In the genomic region with DNA sequence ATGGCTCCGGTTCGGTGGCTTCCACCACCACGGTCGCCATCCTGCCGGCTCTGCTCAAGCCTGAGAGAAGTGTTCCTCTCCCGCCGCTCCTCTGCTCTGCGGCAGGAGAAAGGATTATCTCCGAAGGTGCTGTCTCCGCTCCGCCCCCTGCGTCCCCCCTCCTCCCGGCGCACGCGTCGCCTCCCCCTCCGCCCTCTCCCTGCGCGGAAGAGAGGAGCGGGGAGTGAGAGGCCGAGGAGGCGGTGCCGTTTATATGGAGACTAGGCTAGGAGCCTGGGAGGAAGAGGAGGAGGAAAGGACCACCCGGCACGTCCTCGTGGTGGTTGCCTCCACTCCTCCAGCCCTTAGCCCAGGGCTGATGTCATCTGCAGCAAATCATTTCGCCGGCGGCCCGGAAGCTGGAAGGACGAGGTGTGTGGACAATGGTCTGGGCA, we compare ENCODE assay signal across 8 mouse cellular contexts. TPM values are rescaled to one million over a fixed set of nuclear protein-coding genes. Genes with fewer than 3 reads are reported as not detected.
DNase-seq lines count a peak whose midpoint lies in the region; ATAC-seq lines count a peak whose summit lies in the region.

A gene (minus strand): TSS at position 93 of the 434 bp plus-strand sequence.

- peak within 1 kb of the TSS; percentile 92 for H3K4me3 ChIP-seq in hindbrain, embryonic 12.5 days

- H3K4me2 ChIP-seq in hindbrain, embryonic 12.5 days (replicated peaks) = peak within 1 kb of the TSS; percentile 60

- no peaks in the 10 kb centered on the region for H3K36me3 ChIP-seq in hindbrain, embryonic 12.5 days

- peak; percentile 75 to 78 for DNase-seq in adrenal gland, adult 18-20 months (ENCODE audit: low spot score in 2 of 2)
- DNase-seq in cerebellum, postnatal 10 days = peak; percentile 91 to 95
- peak; percentile 60 to 71 for DNase-seq in frontal cortex, postnatal 25 days (ENCODE audit: low spot score in 2 of 2)
- peak; percentile 81 to 84 for DNase-seq in layer of hippocampus, postnatal 36 days
- peak; percentile 55 for DNase-seq in lung, postnatal 14 days
- DNase-seq in right cerebral cortex, adult 2 months (ENCODE audit: low spot score in 2 of 2) = peak; percentile 82 to 83

- H3K9me3 ChIP-seq in hindbrain, embryonic 12.5 days (replicated peaks) = no peaks in the 10 kb centered on the region

- peaks cover 22% of the 10 kb centered on the region for H3K4me1 ChIP-seq in hindbrain, embryonic 12.5 days

- H3K27me3 ChIP-seq in hindbrain, embryonic 12.5 days = no peaks in the 10 kb centered on the region

- ATAC-seq in hindbrain, embryonic 12.5 days (ENCODE audit: low FRiP score) = peak; percentile 83
- no peak for ATAC-seq in inflammation-experienced regulatory T-cells, adult 6 months

- peak within 1 kb of the TSS; percentile 95 for H3K9ac ChIP-seq in hindbrain, embryonic 12.5 days

- WGBS in hindbrain, embryonic 12.5 days = under 1% methylated on average over 13 of the region's 32 CpGs

- H3K27ac ChIP-seq in hindbrain, embryonic 12.5 days = peak within 1 kb of the TSS; percentile 97

RNA-seq across cellular contexts. Expression of the gene that starts here (rescaled TPM):
- total RNA-seq in adrenal gland, adult 18-20 months (2021) = 100 to 1,000 TPM in 1 of 2 experiments, 10 to 100 TPM in 1; 78.5 to 120 TPM
- polyA plus RNA-seq in hindbrain, embryonic 12.5 days (2016; fragmentation: Nextera tagmentation; extraction: Ambion mirVana) = 1,280 and 1,328 TPM in 2 replicates
- total RNA-seq in layer of hippocampus, postnatal 36 days (2021) = 100 to 1,000 TPM; 679 to 727 TPM
- polyA plus RNA-seq in inflammation-experienced regulatory T-cells, adult 6 months (2017; shearing (Covaris generic)) = under 1 TPM in 2 of 3 experiments, not detected in 1; 0.12 to 0.36 TPM

Comparison
In these comparisons a context has a peak if more than half of its experiments do, and no peak if none do; other contexts are left out.
1. RNA of the gene that starts here (total RNA-seq): 679 to 727 TPM in layer of hippocampus, postnatal 36 days; 78.5 to 120 TPM in adrenal gland, adult 18-20 months; every median in the first group is over 4 times any median in the second.
2. RNA of the gene that starts here (polyA plus RNA-seq): 1,280 to 1,328 TPM in hindbrain, embryonic 12.5 days; 0.12 to 0.36 TPM in inflammation-experienced regulatory T-cells, adult 6 months; every median in the first group is over 100 times any median in the second.
3. Peak in every context shown above with its lines, with median percentiles within 50 percentile points of each other: DNase-seq.